11 mouse cellular contexts compared by ENCODE assay signal in genomic region chr1:171470896-171471295, GRCm38 (mm10). TPM values are rescaled to one million over a fixed set of nuclear protein-coding genes. Genes with fewer than 3 reads are reported as not detected.
A peak's percentile ranks its signal among the peaks of the same experiment; 100 is the strongest.
DNase-seq lines count a peak whose midpoint lies in the region; ATAC-seq and TF ChIP-seq lines count a peak whose summit lies in the region.
"Had no signal": no experiment of that assay in that cellular context is flagged by ENCODE, and none has a peak within 500 bp of the region (broad histone marks: within the 10 kb centered on the region; RNA-seq: fewer than 3 reads in every experiment).

No protein-coding gene starts in this region.

- ATAC-seq in lung, embryonic 16.5 days (ENCODE audit: low read depth): peak; percentile 68
- ATAC-seq in midbrain, embryonic 15.5 days (replicated peaks): no peak
- ATAC-seq in forebrain, postnatal 0 days: no peak
- ATAC-seq: hindbrain, postnatal 0 days had no signal

- WGBS in lung, embryonic 16.5 days: 58% methylated on average over 5 of the region's 5 CpGs
- 87% methylated on average over 5 of the region's 5 CpGs for WGBS in midbrain, embryonic 15.5 days
- 92% methylated on average over 5 of the region's 5 CpGs for WGBS in forebrain, postnatal 0 days

- DNase-seq in adrenal gland, adult 2 months: peak; percentile 72
- peak; percentile 29 to 49 for DNase-seq in natural killer cell, adult 2 months (ENCODE audit: low spot score in 2 of 2)
- DNase-seq in frontal cortex, postnatal 36 days (ENCODE audit: low spot score in 2 of 2): no peak
- DNase-seq in forebrain, postnatal 0 days: no peak

- no peak for TF ChIP-seq CTCF in ES-Bruce4 (IDR thresholded peaks at IDR 0.05; ENCODE audit: low read depth, low read length)
- no peak for TF ChIP-seq CTCF in forebrain, postnatal 0 days (IDR thresholded peaks at IDR 0.05; ENCODE audit: low read depth)

- peak overlapping the region; percentile 12; the same call in 1 of the 2 replicates for H3K27ac ChIP-seq in ES-Bruce4 (ENCODE audit: insufficient read depth, low read length)
- H3K27ac ChIP-seq in lung, embryonic 16.5 days (ENCODE audit: low read length): peak overlapping the region; percentile 37; the same call in 1 of the 2 replicates
- no peak overlapping the region for H3K27ac ChIP-seq in midbrain, embryonic 15.5 days
- H3K27ac ChIP-seq in forebrain, postnatal 0 days (ENCODE audit: low read depth, low read length): no peak overlapping the region
- H3K27ac ChIP-seq: gastrocnemius, adult 2 months; hindbrain, postnatal 0 days; kidney, postnatal 0 days had no signal

- H3K36me3 ChIP-seq in ES-Bruce4 (ENCODE audit: control insufficient read depth, insufficient read depth, low read length, poor library complexity, severe bottlenecking): no peaks in the 10 kb centered on the region
- H3K36me3 ChIP-seq in lung, embryonic 16.5 days (ENCODE audit: control insufficient read depth, insufficient read depth, low read length): no peaks in the 10 kb centered on the region
- H3K36me3 ChIP-seq in midbrain, embryonic 15.5 days (replicated peaks): no peaks in the 10 kb centered on the region
- no peaks in the 10 kb centered on the region for H3K36me3 ChIP-seq in forebrain, postnatal 0 days (ENCODE audit: insufficient read depth)

- no peak for TF ChIP-seq POLR2A in ES-Bruce4 (IDR thresholded peaks at IDR 0.05; ENCODE audit: insufficient read depth, low read length)

- peaks cover 5% of the 10 kb centered on the region for H3K4me1 ChIP-seq in ES-Bruce4 (ENCODE audit: control insufficient read depth, insufficient read depth, low read length)
- H3K4me1 ChIP-seq in lung, embryonic 16.5 days (replicated peaks; ENCODE audit: control insufficient read depth, insufficient read depth, low read length): peaks cover 7% of the 10 kb centered on the region; the same call in 1 of the 2 replicates
- no peaks in the 10 kb centered on the region for H3K4me1 ChIP-seq in midbrain, embryonic 15.5 days
- H3K4me1 ChIP-seq in forebrain, postnatal 0 days (ENCODE audit: insufficient read depth): no peaks in the 10 kb centered on the region

- H3K4me2 ChIP-seq in lung, embryonic 16.5 days (ENCODE audit: low read depth, low read length): no peak overlapping the region
- no peak overlapping the region for H3K4me2 ChIP-seq in midbrain, embryonic 15.5 days
- H3K4me2 ChIP-seq in forebrain, postnatal 0 days (ENCODE audit: low read depth): no peak overlapping the region
- H3K4me2 ChIP-seq: lung, embryonic 14.5 days had no signal

- H3K9me3 ChIP-seq in ES-Bruce4 (replicated peaks; ENCODE audit: control insufficient read depth, insufficient read depth, low read length, poor library complexity, severe bottlenecking): no peaks in the 10 kb centered on the region
- H3K9me3 ChIP-seq in lung, embryonic 16.5 days (ENCODE audit: control insufficient read depth, low read length): no peaks in the 10 kb centered on the region
- H3K9me3 ChIP-seq in midbrain, embryonic 15.5 days: no peaks in the 10 kb centered on the region
- H3K9me3 ChIP-seq in forebrain, postnatal 0 days (ENCODE audit: low read length): no peaks in the 10 kb centered on the region

- no peak overlapping the region for H3K4me3 ChIP-seq in ES-Bruce4 (ENCODE audit: low read depth, low read length)
- H3K4me3 ChIP-seq in lung, embryonic 16.5 days (ENCODE audit: low read length): no peak overlapping the region
- no peak overlapping the region for H3K4me3 ChIP-seq in midbrain, embryonic 15.5 days
- no peak overlapping the region for H3K4me3 ChIP-seq in forebrain, postnatal 0 days (ENCODE audit: low read depth, low read length)
- H3K4me3 ChIP-seq: gastrocnemius, adult 2 months had no signal

- no peaks in the 10 kb centered on the region for H3K27me3 ChIP-seq in ES-Bruce4 (ENCODE audit: control insufficient read depth, insufficient read depth, low read length, poor library complexity, severe bottlenecking)
- H3K27me3 ChIP-seq in lung, embryonic 16.5 days (ENCODE audit: control insufficient read depth, insufficient read depth, low read depth, low read length): no peaks in the 10 kb centered on the region
- H3K27me3 ChIP-seq in midbrain, embryonic 15.5 days (replicated peaks): no peaks in the 10 kb centered on the region
- H3K27me3 ChIP-seq in forebrain, postnatal 0 days (ENCODE audit: insufficient read depth, low read length): no peaks in the 10 kb centered on the region

- no peak for TF ChIP-seq EP300 in ES-Bruce4 (IDR thresholded peaks at IDR 0.05; ENCODE audit: insufficient read depth, low read depth, low read length)

- no peak overlapping the region for H3K9ac ChIP-seq in ES-Bruce4 (ENCODE audit: low read depth, poor library complexity, severe bottlenecking)
- H3K9ac ChIP-seq in lung, embryonic 16.5 days (ENCODE audit: low read length): no peak overlapping the region
- no peak overlapping the region for H3K9ac ChIP-seq in midbrain, embryonic 15.5 days
- H3K9ac ChIP-seq in forebrain, postnatal 0 days: no peak overlapping the region
- H3K9ac ChIP-seq: lung, embryonic 14.5 days had no signal

RNA-seq across cellular contexts. Expression of gene Alyref2, which starts 32.4 kb away (rescaled TPM):
- 4.7 and 5.2 TPM in 2 replicates for polyA plus RNA-seq in ES-Bruce4 (2011; ENCODE audit: insufficient read depth, insufficient read length, low read depth, missing spikeins)
- 1 to 10 TPM; 3.6 to 8.3 TPM for total RNA-seq in adrenal gland, adult 2 months (2021)
- polyA plus RNA-seq in adrenal gland, adult 2 months (2012; rRNA removed): 2.5 and 4.1 TPM in 2 replicates
- 11.8 and 13.6 TPM in 2 replicates for polyA plus RNA-seq in lung, embryonic 16.5 days (2015; fragmentation: Nextera tagmentation; extraction: Ambion mirVana)
- 33.1 and 34.3 TPM in 2 replicates for polyA plus RNA-seq in midbrain, embryonic 15.5 days (2015; fragmentation: Nextera tagmentation; extraction: Ambion mirVana)
- total RNA-seq in forebrain, postnatal 0 days (2014; rRNA removed): 12.2 and 13.4 TPM in 2 replicates
- polyA plus RNA-seq in forebrain, postnatal 0 days (2015; fragmentation: Nextera tagmentation; extraction: Ambion mirVana): 17.5 and 20.8 TPM in 2 replicates

RNA-seq across cellular contexts. Expression of gene F11r, which starts 33.6 kb away (rescaled TPM):
- 123 and 146 TPM in 2 replicates for polyA plus RNA-seq in ES-Bruce4 (2011; ENCODE audit: insufficient read depth, insufficient read length, low read depth, missing spikeins)
- total RNA-seq in adrenal gland, adult 2 months (2021): 10 to 100 TPM; 29.7 to 45.8 TPM
- polyA plus RNA-seq in adrenal gland, adult 2 months (2012; rRNA removed): 23.5 and 25.1 TPM in 2 replicates
- 134 and 145 TPM in 2 replicates for polyA plus RNA-seq in lung, embryonic 16.5 days (2015; fragmentation: Nextera tagmentation; extraction: Ambion mirVana)
- polyA plus RNA-seq in midbrain, embryonic 15.5 days (2015; fragmentation: Nextera tagmentation; extraction: Ambion mirVana): 9.4 and 11.8 TPM in 2 replicates
- total RNA-seq in forebrain, postnatal 0 days (2014; rRNA removed): 3.6 and 6.2 TPM in 2 replicates
- polyA plus RNA-seq in forebrain, postnatal 0 days (2015; fragmentation: Nextera tagmentation; extraction: Ambion mirVana): 4.6 and 7.8 TPM in 2 replicates

RNA-seq across cellular contexts. Expression of gene Tstd1, which starts 52.2 kb away (rescaled TPM):
- polyA plus RNA-seq in ES-Bruce4 (2011; ENCODE audit: insufficient read depth, insufficient read length, low read depth, missing spikeins): 9.9 TPM in 2 replicates
- total RNA-seq in adrenal gland, adult 2 months (2021): 1 to 10 TPM; 3.0 to 5.0 TPM
- polyA plus RNA-seq in adrenal gland, adult 2 months (2012; rRNA removed): 0.49 and 0.99 TPM in 2 replicates
- polyA plus RNA-seq in lung, embryonic 16.5 days (2015; fragmentation: Nextera tagmentation; extraction: Ambion mirVana): 5.9 and 8.4 TPM in 2 replicates
- 8.4 and 8.8 TPM in 2 replicates for polyA plus RNA-seq in midbrain, embryonic 15.5 days (2015; fragmentation: Nextera tagmentation; extraction: Ambion mirVana)
- 1.3 and 2.0 TPM in 2 replicates for total RNA-seq in forebrain, postnatal 0 days (2014; rRNA removed)
- 1.9 and 3.1 TPM in 2 replicates for polyA plus RNA-seq in forebrain, postnatal 0 days (2015; fragmentation: Nextera tagmentation; extraction: Ambion mirVana)
- total RNA-seq: hindbrain, postnatal 0 days had no signal

RNA-seq across cellular contexts. Expression of gene Usf1, which starts 59.8 kb away (rescaled TPM):
- 57.7 and 79.4 TPM in 2 replicates for polyA plus RNA-seq in ES-Bruce4 (2011; ENCODE audit: insufficient read depth, insufficient read length, low read depth, missing spikeins)
- total RNA-seq in adrenal gland, adult 2 months (2021): 10 to 100 TPM; 50.9 to 68.8 TPM
- polyA plus RNA-seq in adrenal gland, adult 2 months (2012; rRNA removed): 71.6 and 85.0 TPM in 2 replicates
- polyA plus RNA-seq in lung, embryonic 16.5 days (2015; fragmentation: Nextera tagmentation; extraction: Ambion mirVana): 73.6 and 81.7 TPM in 2 replicates
- 205 and 216 TPM in 2 replicates for polyA plus RNA-seq in midbrain, embryonic 15.5 days (2015; fragmentation: Nextera tagmentation; extraction: Ambion mirVana)
- total RNA-seq in forebrain, postnatal 0 days (2014; rRNA removed): 168 and 183 TPM in 2 replicates
- 198 and 200 TPM in 2 replicates for polyA plus RNA-seq in forebrain, postnatal 0 days (2015; fragmentation: Nextera tagmentation; extraction: Ambion mirVana)

Comparison
In these comparisons a context has a peak if more than half of its experiments do, and no peak if none do; other contexts are left out.
1. H3K27ac ChIP-seq: peak in ES-Bruce4 (single experiment) and lung, embryonic 16.5 days (single experiment); none in midbrain, embryonic 15.5 days (single experiment) and forebrain, postnatal 0 days (single experiment).
2. DNase-seq: peak in adrenal gland, adult 2 months (single experiment) and natural killer cell, adult 2 months (2 of 2); none in frontal cortex, postnatal 36 days (0 of 2) and forebrain, postnatal 0 days (single experiment).